8 mouse cellular contexts compared by ENCODE assay signal in the genomic region with DNA sequence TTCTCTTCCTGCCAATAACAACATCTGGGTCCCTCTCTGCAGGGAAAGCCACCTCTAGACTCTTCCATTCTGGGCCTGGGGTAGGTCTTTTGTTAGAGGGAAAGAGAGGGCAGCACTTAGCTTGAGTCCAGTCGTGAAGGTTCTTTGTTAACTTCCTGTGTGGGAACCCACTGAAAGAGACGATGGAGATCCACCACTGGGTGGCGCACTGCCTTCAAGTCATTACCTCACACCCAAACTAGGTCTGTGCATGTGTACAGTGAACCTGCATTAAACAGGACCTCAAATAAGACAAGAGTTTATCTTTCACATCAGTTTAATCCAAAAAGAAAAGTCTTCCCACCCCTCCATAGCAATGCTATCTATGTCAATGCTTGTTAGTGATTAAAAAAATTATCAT. TPM values are rescaled to one million over a fixed set of nuclear protein-coding genes. Genes with fewer than 3 reads are reported as not detected.
DNase-seq lines count a peak whose midpoint lies in the region; ATAC-seq lines count a peak whose summit lies in the region.
"Had no signal": no experiment of that assay in that cellular context is flagged by ENCODE, and none has a peak within 500 bp of the region (broad histone marks: within the 10 kb centered on the region; RNA-seq: fewer than 3 reads in every experiment).

No protein-coding gene starts in this region.

- H3K9ac ChIP-seq in hindbrain, embryonic 16.5 days (ENCODE audit: low read depth, low read length): no peak overlapping the region

- H3K4me2 ChIP-seq in hindbrain, embryonic 16.5 days (ENCODE audit: low read length): no peak overlapping the region

- peak; percentile 45 for DNase-seq in Muller cell, postnatal 12 days (ENCODE audit: inconsistent ontology term)
- peak; percentile 66 for DNase-seq in c-Kit-positive CD71-negative TER-119-negative erythroid progenitor cells, embryonic 14.5 days (ENCODE audit: low read depth)
- DNase-seq in layer of hippocampus, postnatal 36 days: peak; percentile 37 to 60
- DNase-seq in right cerebral cortex, postnatal 36 days (ENCODE audit: low spot score in 2 of 2): peak; percentile 37 to 50

- H3K4me3 ChIP-seq in hindbrain, embryonic 16.5 days (ENCODE audit: low read length): no peak overlapping the region
- H3K4me3 ChIP-seq: megakaryocyte, embryonic 14.5 days had no signal

- ATAC-seq in frontal cortex, adult (ENCODE audit: low TSS enrichment): peak; percentile 96
- peak; percentile 58; the same call in 1 of the 2 replicates for ATAC-seq in hindbrain, embryonic 16.5 days
- peak; percentile 94 for ATAC-seq in megakaryocyte, adult 5-6 weeks (ENCODE audit: poor library complexity, severe bottlenecking)

- H3K4me1 ChIP-seq in hindbrain, embryonic 16.5 days (ENCODE audit: control insufficient read depth, insufficient read depth, low read depth, low read length): no peaks in the 10 kb centered on the region

- H3K9me3 ChIP-seq in hindbrain, embryonic 16.5 days (ENCODE audit: control insufficient read depth, low read length): no peaks in the 10 kb centered on the region
- H3K9me3 ChIP-seq: megakaryocyte, embryonic 14.5 days had no signal

- no peaks in the 10 kb centered on the region for H3K27me3 ChIP-seq in hindbrain, embryonic 16.5 days (replicated peaks; ENCODE audit: control insufficient read depth, insufficient read depth, low read length)

- H3K27ac ChIP-seq in hindbrain, embryonic 16.5 days (ENCODE audit: low read depth, low read length): no peak overlapping the region

- no peaks in the 10 kb centered on the region for H3K36me3 ChIP-seq in hindbrain, embryonic 16.5 days (ENCODE audit: control insufficient read depth, insufficient read depth, low read length)

- 0% methylated on average over 3 of the region's 3 CpGs for WGBS in hindbrain, embryonic 16.5 days

RNA-seq across cellular contexts. Expression of gene Vmn2r27, which starts 31.0 kb away (rescaled TPM):
- polyA plus RNA-seq in hindbrain, embryonic 16.5 days (2015; fragmentation: Nextera tagmentation; extraction: Ambion mirVana): not detected in 2 replicates
- not detected for total RNA-seq in layer of hippocampus, postnatal 36 days (2021)
- not detected in 2 replicates for total RNA-seq in megakaryocyte, adult 5-6 weeks (2015)
- not detected in 2 replicates for total RNA-seq in megakaryocyte, adult 5-6 weeks (2017)

RNA-seq across cellular contexts. Expression of gene Cd163, which starts 41.8 kb away (rescaled TPM):
- 1.1 and 1.3 TPM in 2 replicates for polyA plus RNA-seq in hindbrain, embryonic 16.5 days (2015; fragmentation: Nextera tagmentation; extraction: Ambion mirVana)
- 1 to 10 TPM; 1.1 to 2.8 TPM for total RNA-seq in layer of hippocampus, postnatal 36 days (2021)
- total RNA-seq in megakaryocyte, adult 5-6 weeks (2015): 2.2 TPM in 2 replicates
- total RNA-seq in megakaryocyte, adult 5-6 weeks (2017): 3.7 and 4.0 TPM in 2 replicates
